Mouse (Mus musculus) bone marrow macrophage, adult 2 months (primary cell): Measurements from ENCODE around the gene Bak1.

Experiments
- CTCF ChIP-seq: IDR thresholded peaks from 2 replicates; pipeline ENCODE4 v1.5.1; 2012; ENCODE audit warnings: low read depth, mild to moderate bottlenecking, low read length, moderate library complexity
- POLR2A ChIP-seq: IDR thresholded peaks from 2 replicates; pipeline ENCODE4 v1.6.1; 2012; ENCODE audit warnings: mild to moderate bottlenecking, low read depth, low read length, borderline replicate concordance

- peak; percentile 79 for TF ChIP-seq CTCF
- no peak for TF ChIP-seq POLR2A
Observed at GRCm38 (mm10) chr17:27032869-27033268, 4.1 kb upstream of the Bak1 start.
